Mouse (Mus musculus) gastrocnemius, adult 2 months (tissue): ENCODE data around the gene Khdc1a. TPM values are rescaled to one million over a fixed set of nuclear protein-coding genes. Genes with fewer than 3 reads are reported as not detected.
"Not testable (repeated sequence)": the region's sequence is repeated elsewhere in the genome, so short reads cannot be mapped to it uniquely, and the experiment has no call there.

Source experiments
- DNase-seq: peaks from one replicate; pipeline ENCODE4 v3.0.0; 2022
- H3K27ac ChIP-seq: fragments of 200-600 bp; 2 replicates; pipeline ENCODE4 v1.8.1; 2022; ENCODE audit warnings: mild to moderate bottlenecking
- H3K4me3 ChIP-seq: fragments of 200-600 bp; 2 replicates; pipeline ENCODE4 v1.8.1; 2022; ENCODE audit warnings: mild to moderate bottlenecking, moderate library complexity
- CTCF ChIP-seq: fragments of 200-600 bp; IDR thresholded peaks from 2 replicates; pipeline ENCODE4 v1.8.1; 2022; ENCODE audit warnings: antibody characterized with exemption, mild to moderate bottlenecking, moderate library complexity
- intact Hi-C: fragments of 180-260 bp; cut with DNase I; formaldehyde crosslinking; loops from one replicate; pipeline ENCODE4 v1.15.1; 2025
- long read RNA-seq, 2 experiments: library from polyadenylated mRNA; stranded (forward); transcript quantifications; one replicate each; pipeline ENCODE4 v2.0.0; 2021
- total RNA-seq, 2 experiments: library from RNA; stranded (reverse); gene quantifications; 2 replicates each; pipeline ENCODE4 v1.2.3; 2021

Gene Khdc1a
- not detected for total RNA-seq
- long read RNA-seq, experiment 1: 0 reads
- long read RNA-seq, experiment 2: 0 reads

- DNase-seq: no peak
- TF ChIP-seq CTCF: no peak
- H3K4me3 ChIP-seq: no peak within 1 kb of the TSS
- no peak within 1 kb of the TSS for H3K27ac ChIP-seq
- intact Hi-C loops: no loop called here
Observed at GRCm38 (mm10) chr1:21349341-21349740, at the start of gene Khdc1a. Khdc1a (plus strand) TSS chr1:21349641.

- Histone ChIP-seq H3K4me3 (no peak overlapping the region), H3K27ac (no peak overlapping the region)
- intact Hi-C loops: no loop called here
- no peak for DNase-seq
- TF ChIP-seq CTCF: no peak
Observed at GRCm38 (mm10) chr1:21299826-21300225, 49.6 kb upstream of the Khdc1a start.

- intact Hi-C loops: no loop called here
- Histone ChIP-seq H3K4me3 (no peak overlapping the region), H3K27ac (no peak overlapping the region)
- no peak for TF ChIP-seq CTCF
- DNase-seq: no peak
Observed at GRCm38 (mm10) chr1:21301686-21302085, 47.8 kb upstream of the Khdc1a start.

- H3K27ac ChIP-seq: no peak overlapping the region
- no peak overlapping the region for H3K4me3 ChIP-seq
- TF ChIP-seq CTCF: no peak
- no peak for DNase-seq
- intact Hi-C loops: no loop called here
Observed at GRCm38 (mm10) chr1:21304174-21304573, 45.3 kb upstream of the Khdc1a start.

- no peak for TF ChIP-seq CTCF
- Histone ChIP-seq H3K27ac (no peak overlapping the region), H3K4me3 (no peak overlapping the region)
- intact Hi-C loops: no loop called here
- DNase-seq: no peak
Observed at GRCm38 (mm10) chr1:21304646-21305045, 44.8 kb upstream of the Khdc1a start.

GRCm38 (mm10) chr1:21305443-21305842 is 44.0 kb upstream of the Khdc1a start:
- intact Hi-C loops: no loop called here
- no peak for DNase-seq
- TF ChIP-seq CTCF: no peak
- no peak overlapping the region for H3K4me3 ChIP-seq
- no peak overlapping the region for H3K27ac ChIP-seq

- intact Hi-C loops: no loop called here
- Histone ChIP-seq H3K4me3 (no peak overlapping the region), H3K27ac (no peak overlapping the region)
- TF ChIP-seq CTCF: no peak
- no peak for DNase-seq
Observed at GRCm38 (mm10) chr1:21314336-21314735, 35.1 kb upstream of the Khdc1a start.

- intact Hi-C loops: no loop called here
- DNase-seq: no peak
Observed at GRCm38 (mm10) chr1:21315756-21316155, 33.7 kb upstream of the Khdc1a start.

GRCm38 (mm10) chr1:21316305-21316704 is 33.1 kb upstream of the Khdc1a start:
- H3K4me3 ChIP-seq: no peak overlapping the region
- H3K27ac ChIP-seq: no peak overlapping the region
- DNase-seq: no peak
- intact Hi-C loops: no loop called here
- no peak for TF ChIP-seq CTCF

More at GRCm38 (mm10) chr1:21315756-21316155, 33.7 kb upstream of the Khdc1a start:
- Histone ChIP-seq H3K27ac (no peak overlapping the region), H3K4me3 (no peak overlapping the region)
- TF ChIP-seq CTCF: no peak

- TF ChIP-seq CTCF: no peak
- no peak overlapping the region for H3K27ac ChIP-seq
- H3K4me3 ChIP-seq: no peak overlapping the region
Observed at GRCm38 (mm10) chr1:21318202-21318601, 31.2 kb upstream of the Khdc1a start.

GRCm38 (mm10) chr1:21320271-21320670 is 29.2 kb upstream of the Khdc1a start:
- H3K4me3 ChIP-seq, DNase-seq, intact Hi-C loops, H3K27ac ChIP-seq: not testable (repeated sequence)

More at GRCm38 (mm10) chr1:21318202-21318601, 31.2 kb upstream of the Khdc1a start:
- no peak for DNase-seq
- intact Hi-C loops: no loop called here

- intact Hi-C loops: no loop called here
- no peak for DNase-seq
- TF ChIP-seq CTCF: no peak
- H3K27ac ChIP-seq: no peak overlapping the region
- H3K4me3 ChIP-seq: no peak overlapping the region
Observed at GRCm38 (mm10) chr1:21321656-21322055, 27.8 kb upstream of the Khdc1a start.

GRCm38 (mm10) chr1:21323996-21324574 is 25.4 kb upstream of the Khdc1a start:
- TF ChIP-seq CTCF: no peak
- Histone ChIP-seq H3K27ac (no peak overlapping the region), H3K4me3 (no peak overlapping the region)
- no peak for DNase-seq
- intact Hi-C loops: no loop called here

GRCm38 (mm10) chr1:21324633-21325032 is 24.8 kb upstream of the Khdc1a start:
- TF ChIP-seq CTCF: no peak
- DNase-seq: no peak
- intact Hi-C loops: no loop called here
- no peak overlapping the region for H3K27ac ChIP-seq
- no peak overlapping the region for H3K4me3 ChIP-seq
